Mouse (Mus musculus) CD4-positive helper T cell, adult 2 months (primary cell): ENCODE measurements at regions not wholly inside any gene's neighbourhood (a gene's known extent, or its start where the extent isn't known, plus 50 kb on each side); places are given as distances from the start of the nearest gene placed in this dataset.

Source experiments
- DNase-seq: peaks from one replicate; pipeline ENCODE4 v3.0.0-alpha.2; 2012; ENCODE audit warnings: low read depth, missing footprints, low spot score

DNA sequence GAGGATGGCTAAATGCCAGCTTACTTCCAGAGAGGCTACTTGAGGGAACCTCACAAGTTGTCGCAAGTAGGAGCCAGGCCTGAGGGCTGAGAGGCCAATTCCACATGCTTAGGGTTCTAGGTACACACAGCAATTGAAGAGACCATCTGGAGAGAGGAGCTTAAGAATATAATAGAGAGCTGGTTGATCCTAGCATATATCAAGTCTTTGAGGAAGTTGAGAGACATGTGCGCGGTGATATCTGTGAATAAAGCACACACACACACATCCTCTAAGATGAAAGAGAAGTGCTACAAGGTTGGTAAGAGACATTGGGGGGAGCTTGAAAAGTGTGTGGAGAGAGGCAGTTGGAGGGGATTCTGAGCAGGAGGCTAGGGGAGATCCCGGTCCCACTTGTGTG lies 189.5 kb downstream of the Zfp462 start:
- no peak for DNase-seq

DNA sequence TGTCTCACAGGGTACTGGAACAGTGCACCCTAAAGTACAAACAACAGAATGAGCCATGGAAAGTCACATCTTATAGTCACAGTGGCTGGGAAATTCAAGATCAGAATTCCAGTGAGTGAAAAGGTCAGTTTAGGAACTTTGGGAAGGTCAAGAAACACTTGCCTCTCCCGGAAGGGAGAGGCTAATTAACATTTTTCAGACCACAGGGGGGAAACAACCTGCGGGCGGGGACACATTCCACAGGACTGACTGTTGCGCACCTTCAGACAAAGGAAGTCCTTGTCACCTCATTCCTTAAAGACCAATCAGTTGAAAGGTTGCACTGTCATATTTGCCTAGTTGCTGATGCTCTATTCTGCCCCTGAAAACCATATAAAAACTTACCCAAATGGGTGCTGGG lies 189.9 kb downstream of the Zfp462 start:
- no peak for DNase-seq

DNA sequence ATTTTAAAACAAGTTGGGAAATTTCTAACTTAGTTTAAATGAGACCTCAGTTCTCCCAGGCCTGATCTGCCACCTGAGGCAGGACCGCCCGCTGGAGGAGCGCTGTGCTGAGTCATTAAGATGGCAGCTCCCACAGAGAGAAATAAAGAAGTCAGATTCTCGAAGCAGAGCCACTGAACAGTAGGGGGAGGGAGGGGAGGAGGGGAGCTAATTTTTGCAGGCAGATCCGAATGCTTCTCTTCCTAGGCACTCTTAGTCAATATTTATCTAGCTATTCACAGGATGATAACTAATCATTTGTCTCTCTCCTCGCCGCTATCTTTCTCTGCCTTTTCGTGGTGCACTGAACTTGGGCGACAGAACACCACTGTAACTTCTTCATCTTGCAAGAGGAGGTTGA lies 191.4 kb downstream of the Zfp462 start:
- no peak for DNase-seq

DNA sequence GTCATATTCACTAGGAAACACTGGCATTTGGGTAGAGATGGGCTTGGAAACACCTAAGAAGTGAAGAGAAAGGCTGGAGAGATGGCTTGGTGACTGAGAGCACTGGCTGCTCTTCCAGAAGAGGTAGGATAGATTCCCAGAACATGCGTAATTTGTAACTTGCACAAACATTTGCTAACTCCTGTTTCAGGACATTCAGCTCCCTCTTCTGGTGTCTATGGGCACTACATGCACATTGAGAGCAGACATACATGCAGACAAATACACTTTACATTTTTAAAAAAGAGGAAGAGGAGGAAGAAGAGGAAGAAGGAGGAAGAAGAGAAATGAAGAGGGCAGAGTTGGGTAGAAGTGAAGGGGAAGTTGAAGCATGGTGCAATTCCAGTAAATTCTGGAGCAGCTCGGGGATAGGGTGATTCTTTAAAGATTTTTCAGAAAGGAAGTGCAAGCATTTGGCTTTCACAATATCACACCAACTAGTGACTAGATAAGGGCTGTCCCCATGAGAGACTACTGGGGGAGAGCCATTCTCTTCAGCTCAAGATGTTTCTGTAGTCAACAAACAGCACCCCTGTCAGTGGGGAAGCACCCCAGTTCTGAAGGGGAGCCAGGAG lies 193.0 kb downstream of the Zfp462 start:
- no peak for DNase-seq

DNA sequence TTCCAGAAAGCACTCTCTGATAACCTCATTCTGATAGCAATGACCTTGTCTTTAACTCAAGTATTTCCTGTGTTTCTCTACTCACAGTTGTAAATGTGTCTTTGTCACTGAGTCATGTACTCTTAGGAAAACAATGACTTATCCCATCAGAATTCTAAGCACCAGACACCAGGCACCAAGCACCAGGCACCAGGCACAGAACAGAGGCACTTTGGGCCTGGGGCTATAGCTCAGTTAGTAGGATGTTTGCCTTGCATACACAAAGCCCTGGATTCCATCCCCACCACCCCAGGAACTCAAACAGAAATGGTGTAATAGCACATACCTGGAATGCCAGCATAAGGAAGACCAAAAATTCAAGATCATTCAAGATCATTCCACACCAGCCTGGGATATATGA lies 196.5 kb downstream of the Zfp462 start:
- no peak for DNase-seq

DNA sequence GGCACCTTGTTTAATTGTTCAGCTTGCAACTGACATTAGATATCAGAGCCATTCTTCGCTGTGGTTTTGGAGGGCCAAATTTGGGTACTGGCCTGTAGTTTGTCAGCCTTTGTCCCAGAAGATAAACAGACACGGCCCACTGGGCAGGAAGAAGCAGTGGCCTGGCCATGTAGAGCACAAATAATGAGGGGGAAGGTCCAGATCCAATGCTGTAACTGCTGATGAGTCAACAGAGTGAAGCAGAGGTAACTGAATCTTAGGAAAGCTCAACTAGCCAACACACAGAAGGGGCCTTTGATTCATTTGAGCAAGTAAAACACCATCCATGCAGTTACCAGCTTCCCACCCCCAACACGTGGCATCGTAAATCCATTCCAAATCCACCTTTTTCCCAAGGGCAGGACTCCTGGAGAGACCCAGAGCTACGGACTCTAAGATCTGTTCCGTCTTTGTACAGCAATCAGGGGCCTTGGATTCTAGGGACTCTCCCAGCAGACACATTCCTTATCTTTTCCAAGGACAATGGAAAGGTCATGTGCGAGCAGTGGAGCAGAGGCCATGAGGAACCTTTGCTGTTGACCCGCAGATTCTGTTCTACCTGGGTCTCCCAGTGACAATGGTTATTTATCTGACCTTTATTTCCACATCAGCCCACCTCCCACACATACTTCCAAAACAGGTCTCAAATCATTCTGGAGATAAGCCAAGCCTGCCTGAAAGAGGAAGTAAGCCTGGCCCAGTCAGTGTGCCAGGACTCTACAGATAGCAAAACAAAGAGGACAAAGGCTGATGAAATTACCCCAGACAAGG lies 197.3 kb downstream of the Zfp462 start:
- DNase-seq = no peak

DNA sequence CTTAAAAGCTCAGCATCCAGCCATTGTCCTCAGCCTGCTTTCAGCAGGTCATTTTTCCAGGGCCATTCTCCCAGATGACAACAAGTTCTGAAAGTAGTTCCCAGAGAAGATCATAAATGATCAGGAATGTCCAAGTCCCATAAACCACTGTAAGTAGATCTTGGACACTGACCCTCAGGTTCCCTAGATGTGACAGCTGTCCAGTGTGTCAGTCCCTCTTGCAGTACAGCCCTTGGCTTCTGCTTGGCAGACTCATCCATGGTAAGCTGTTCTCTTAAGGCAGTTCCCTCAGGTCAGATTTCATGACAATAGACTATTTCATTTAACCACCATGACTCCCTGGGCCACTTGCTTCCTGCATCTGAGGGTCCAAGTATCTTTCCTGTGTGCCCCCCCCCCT lies 198.6 kb downstream of the Zfp462 start:
- DNase-seq = no peak

DNA sequence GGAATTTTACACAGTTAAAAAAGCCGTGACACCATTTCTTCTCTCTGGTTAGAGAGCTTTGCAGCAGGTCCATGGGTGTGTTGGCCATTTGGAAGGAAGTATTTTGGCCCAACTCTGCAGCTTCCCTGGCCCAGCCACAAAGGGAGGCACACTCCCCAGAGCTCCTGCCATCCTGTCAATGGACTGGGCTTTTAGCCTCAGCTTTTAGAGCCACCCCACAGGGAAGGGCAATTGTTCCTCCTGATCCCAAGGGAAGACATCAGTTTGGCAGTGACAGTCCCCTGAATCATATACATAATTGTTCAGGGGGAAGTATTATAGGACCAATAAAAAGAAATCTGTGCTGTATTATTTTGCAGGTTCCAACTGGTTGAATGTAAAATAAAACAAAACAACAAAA lies 200.1 kb downstream of the Zfp462 start:
- DNase-seq = no peak

DNA sequence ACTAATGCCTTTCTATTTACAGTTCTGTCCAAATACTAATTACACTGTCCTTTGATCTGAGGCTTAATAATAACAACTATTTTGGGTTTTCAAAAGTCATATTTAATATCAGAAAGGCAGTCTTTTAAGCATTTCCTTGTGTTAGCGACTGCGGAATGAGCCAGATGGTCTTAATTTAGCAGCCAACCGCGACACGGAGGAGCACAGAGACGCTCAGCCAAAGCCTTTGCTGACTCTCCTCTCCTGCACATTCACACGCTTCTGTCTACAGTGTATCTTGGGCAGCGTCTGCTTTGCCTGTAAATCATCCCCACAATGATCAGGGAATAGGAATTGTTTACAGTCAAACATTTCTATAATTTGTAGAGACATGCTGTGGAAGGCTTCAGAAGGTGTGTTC lies 201.1 kb downstream of the Zfp462 start:
- DNase-seq = no peak

DNA sequence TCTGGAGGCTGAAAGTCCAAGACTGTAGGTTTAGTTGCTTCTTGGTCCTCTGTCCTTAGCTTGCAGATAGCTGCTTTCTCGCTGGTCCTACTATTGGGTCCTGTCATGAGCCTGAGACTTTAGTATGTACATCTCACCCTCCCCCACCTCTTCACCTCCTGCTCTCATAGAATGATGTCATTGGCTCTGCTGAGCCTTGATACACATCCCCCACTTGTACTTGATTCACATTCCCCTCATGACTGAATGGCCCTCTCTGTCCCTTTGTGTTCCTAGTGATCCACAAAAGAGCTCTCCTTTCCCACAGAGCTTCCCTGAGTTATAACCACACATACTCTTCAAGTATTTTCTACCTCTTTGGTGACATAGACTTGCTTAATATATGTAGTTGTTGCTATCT lies 201.5 kb upstream of the Rad23b start:
- DNase-seq = no peak

DNA sequence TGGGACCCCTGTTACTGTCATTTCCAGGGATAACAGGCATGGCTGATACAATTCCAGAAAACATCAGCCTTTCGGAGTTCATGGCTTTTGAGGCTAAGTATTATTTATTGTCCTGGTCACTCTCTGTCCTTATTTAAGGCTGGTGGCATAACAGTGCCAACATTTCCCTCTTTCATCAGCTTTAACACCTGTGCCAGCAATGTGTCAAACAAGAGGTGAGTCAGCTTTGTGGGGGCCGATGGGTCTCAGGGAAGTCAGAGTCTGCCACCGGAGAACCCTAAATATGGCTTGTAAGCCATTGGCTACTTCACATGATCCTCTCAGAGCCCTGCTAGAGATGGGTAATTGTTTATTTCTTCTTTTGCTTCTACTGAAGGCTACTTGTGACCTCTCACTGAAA lies 195.3 kb upstream of the Rad23b start:
- no peak for DNase-seq

DNA sequence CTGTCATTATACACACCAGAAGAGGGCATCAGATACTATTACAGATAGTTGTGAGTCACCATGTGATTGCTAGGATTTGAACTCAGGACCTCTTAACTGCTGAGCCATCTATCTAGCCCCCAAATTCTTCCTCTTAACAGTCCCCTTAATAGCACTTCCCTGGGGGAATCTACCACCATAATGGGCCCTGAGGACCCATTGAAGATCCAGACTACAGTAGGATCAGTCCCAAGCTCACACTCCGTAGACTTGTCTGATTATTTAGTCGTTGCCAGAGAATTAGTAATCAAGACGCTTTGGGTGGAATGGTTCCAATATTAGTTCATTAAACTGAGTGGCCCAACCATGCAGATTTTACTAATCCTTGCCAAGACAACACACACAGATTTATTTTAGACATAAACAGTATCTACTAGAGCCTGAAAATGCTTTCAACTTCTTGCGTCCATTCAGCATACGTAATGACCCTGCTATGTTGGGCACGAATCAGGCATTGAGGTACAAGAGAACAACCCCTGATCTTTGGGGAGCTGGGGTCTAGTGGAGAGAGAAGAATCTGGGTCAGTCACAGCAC lies 191.6 kb upstream of the Rad23b start:
- DNase-seq = no peak

DNA sequence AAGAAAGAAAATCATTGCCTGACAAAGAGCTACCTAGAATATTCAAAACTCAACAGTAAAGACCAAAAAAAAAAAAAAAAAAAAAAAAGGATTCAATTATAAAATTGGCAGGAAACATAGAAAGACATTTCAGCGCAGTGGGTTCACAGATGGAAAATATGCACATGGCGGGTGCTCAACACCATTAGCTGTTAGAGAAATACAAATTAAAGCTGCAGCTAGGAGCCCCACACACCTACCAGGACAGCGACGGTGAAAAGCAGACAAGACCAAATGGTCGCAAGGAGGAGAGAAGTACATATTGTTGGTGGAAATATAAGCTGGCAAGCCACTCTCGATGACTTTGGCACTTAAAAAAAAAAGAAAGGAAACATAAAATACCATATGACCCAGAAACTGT lies 183.6 kb upstream of the Rad23b start:
- DNase-seq = no peak

DNA sequence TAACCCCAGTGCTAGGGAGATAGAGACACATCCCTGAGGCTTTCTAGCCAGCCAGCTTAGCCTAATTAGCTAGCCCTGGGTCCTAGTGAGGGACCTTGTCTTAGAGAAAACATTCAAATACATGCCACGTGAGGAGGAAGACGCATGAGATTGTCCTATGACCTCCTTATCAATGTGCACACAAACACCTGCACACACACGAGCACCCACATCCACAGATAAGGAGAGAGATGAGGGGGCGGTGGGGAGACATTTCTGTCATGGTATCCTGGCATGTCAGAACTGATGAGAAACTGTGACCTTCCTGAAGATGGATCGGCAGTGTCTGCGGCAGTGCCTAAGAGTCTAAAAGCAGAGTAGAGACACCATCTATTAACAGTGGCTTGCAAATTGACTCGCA lies 180.8 kb upstream of the Rad23b start:
- no peak for DNase-seq

DNA sequence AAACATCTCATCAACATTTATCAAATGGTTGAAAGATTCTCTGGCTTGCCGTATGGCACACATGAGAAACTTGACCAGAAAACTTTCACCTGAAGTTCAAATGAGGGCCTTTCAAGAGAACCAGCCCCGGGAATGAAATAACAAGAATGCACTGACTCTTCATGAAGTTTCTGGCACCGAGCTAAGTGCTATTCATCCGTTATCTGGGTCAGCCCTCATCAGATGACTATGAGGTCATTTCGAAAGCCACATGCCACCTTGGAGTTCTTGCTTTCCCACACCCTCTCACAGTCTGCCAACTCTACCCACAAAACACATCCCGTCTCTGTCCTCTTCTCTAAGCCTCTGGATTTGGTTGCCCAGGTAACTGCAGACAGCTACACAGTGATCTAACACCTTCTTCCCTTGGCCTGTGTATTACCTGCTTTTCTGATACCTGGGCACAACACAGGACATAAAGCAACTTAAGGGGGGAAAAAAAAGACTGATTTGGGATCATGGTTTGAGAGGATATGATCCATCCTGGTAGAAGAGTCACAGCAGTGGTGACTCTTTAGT lies 177.4 kb upstream of the Rad23b start:
- no peak for DNase-seq

DNA sequence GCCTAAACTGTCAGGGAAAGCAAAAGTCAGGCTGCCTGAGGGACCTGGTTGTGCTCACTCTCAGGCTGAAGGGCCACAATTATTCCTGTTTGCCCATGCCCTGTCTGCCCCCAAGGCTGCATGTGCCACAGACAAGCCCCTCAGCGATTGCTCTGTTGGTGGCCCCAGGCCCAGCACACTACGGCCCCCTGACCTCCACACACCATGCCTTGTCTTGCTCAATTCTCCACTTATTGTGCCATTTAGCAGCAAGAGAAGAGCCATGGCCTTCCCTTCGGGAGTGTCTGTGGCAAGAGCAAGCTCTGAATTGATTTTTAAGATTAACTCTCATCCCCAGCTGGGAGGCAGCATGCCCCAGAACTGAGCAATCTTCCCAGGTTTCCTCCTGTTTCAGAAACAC lies 173.8 kb upstream of the Rad23b start:
- no peak for DNase-seq

DNA sequence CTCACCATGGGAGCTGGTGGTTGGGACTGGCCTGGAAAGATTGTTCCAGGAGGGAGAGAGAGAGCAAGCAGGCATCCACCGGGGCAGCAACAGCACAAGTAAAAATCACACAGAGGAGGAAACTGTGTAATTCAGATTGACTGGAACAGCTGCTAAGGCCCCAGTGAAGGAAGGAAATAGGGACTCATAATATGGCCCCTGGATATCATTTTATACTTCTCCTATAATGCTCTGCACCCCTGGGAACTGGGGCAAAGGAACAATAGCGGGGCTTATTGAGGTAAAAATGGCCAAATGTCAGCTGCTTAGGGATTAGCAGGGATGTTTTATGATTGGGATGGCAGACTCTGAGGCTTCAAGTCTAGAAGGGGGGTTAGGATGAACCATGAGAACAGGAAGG lies 170.4 kb upstream of the Rad23b start:
- no peak for DNase-seq

DNA sequence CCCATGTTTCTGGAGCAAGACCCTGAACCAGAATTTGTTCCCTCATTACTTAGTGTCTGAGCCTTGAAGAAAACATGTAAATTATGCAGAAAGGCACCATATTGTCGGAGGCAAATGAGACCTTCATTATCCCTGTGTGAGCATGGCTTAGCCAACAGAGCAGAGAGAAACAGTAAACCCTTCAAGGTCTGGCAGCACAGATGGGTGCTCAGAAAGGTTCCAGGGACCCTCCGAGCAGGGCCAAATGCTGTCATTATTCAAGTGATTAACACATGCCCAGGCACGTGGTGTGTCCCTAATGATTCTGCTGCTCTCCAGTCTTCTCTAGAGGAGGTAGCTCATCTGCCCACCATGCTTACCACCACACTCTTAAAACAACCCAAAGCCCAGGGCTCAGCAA lies 166.3 kb upstream of the Rad23b start:
- no peak for DNase-seq

DNA sequence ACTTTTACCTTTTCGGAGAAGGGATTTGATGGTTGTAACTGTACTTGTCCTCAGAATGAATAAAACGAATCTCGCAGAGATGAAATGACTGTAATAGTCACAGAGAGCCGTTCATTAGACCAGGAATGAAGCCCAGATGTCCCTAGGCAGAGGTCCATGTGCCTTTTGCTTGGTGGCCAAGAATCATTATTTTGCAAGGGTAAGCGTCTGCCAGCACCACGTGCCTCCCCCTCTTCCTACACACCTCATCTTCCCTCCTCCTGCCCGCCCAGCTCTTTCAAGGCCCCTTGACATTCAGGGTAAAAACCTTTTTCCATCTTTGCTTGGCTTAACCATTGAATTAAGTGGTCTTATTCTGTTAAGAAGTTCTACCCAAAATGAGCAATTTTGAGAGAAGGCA lies 161.1 kb upstream of the Rad23b start:
- DNase-seq = no peak

DNA sequence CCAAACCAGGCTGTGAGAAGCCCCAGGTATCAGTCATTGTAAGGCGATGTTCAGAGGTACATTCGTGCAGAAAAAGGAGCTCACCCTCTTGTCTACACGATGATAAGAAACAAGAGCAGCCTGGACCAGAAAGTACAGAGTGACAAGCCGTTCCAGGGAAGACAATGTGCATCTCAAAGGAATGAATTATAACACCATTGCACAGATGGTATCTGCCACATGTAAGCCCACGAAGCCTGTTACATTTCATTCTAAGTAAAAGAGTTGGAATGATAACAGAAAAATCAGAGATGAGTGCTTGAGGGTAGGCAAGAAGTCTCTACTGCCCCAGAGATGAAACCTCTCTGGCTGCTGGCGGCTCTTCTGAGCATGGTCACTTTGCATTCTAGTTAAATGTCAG lies 159.3 kb upstream of the Rad23b start:
- DNase-seq = no peak

DNA sequence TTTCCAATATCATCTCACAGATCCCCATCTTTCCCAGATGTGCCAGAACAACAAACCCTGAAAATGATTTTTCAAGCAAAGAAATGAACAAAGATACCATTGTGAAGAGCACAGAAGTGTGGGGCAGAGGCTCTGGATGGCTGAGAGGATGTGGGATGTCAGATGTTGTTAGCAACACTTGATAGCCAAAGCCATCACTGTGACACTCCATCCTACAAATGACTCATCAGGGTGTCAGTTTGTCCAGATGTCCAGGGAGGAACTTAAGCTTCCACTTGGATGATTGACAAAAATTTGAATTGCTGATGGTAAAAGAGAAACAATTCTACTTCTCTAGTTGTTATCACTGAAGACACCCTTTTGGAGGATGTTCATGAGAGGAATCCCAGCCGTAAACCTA lies 155.8 kb upstream of the Rad23b start:
- DNase-seq = no peak

DNA sequence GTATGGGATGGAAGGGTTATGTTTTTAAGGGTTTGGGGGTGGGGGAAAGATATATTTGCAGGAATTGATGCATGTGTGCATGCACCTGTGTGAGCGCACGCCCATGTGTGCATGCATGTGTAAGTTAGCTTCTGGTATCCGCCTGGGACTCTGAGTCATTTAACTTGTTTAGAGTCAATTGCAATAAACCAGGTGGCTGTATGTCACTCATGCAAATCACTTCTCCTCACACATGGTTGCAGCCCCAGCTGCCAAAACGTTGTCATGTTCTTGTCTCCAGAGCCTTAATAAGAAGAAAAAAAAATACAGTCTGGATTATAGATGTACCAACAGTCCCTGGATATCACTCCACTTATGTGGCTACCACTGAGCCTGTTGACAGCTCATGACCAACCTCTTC lies 155.3 kb upstream of the Rad23b start:
- DNase-seq = no peak
